Mouse (Mus musculus): ENCODE measurements at regions not wholly inside any gene's neighbourhood (a gene's known extent, or its start where the extent isn't known, plus 50 kb on each side); places are given as distances from the start of the nearest gene placed in this dataset.

DNA sequence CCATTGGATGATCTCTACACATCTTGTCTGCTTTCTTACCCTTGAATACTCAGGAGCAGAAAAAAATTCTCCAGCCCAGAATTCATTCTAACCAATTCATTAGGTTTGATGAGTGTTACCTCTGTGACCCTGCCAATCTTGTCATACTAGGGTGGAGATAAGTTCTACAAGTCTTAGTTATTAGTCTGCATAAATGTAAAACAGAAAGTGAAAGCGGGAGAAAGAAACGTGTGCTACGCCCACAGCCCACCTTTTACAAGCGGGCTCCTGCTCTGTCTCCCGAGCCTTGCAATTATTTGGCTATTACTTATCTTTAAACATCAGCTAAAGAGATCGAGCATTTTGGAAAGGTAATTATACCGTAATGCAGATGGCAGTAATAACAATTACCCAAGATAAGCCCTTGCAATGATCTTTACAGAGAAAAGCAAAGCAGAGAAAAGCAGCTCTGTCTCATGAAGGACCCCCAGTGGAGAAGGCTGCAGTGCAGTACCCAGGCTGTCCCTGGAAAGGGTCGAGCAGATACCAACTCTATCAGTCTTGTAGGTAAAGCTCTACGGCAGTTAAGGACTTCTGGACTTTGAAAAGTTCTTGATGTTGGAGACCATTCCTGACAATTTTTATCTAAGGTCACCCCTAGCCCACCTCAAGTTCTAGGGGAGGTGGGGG lies 286.1 kb upstream of the Ppargc1a start:
- Histone ChIP-seq H3K27me3 (replicated peaks) (no peaks in the 10 kb centered on the region), H3K36me3 (no peaks in the 10 kb centered on the region), H3K9me3 (no peaks in the 10 kb centered on the region), H3K4me2 (replicated peaks) (no peak overlapping the region), H3K27ac (no peak overlapping the region), H3K9ac (no peak overlapping the region), H3K4me3 (no peak overlapping the region), H3K4me1 (no peaks in the 10 kb centered on the region)
- no peak for ATAC-seq (ENCODE audit: low FRiP score, low read depth)
- WGBS = 59% methylated on average over 9 of the region's 9 CpGs

DNA sequence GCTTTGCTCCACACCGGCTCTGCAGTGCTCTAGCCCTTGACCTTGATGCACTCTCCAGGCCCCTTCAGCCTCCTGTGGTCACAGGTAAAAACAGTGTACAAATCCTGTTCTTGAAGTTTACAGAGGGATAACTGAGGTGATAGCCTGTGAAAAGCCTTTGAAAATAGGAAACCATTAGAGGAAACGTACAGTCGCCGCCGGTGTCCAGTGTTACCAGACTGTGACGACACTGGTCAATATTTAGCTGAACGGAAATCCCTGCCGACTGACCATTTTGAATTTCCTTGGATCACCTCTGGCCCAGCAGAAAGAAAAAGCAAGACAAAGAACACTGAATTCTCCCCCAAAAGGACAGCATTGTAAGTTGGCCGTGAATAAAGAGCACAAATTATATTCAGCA lies 282.6 kb upstream of the Ppargc1a start:
- H3K36me3 ChIP-seq = no peaks in the 10 kb centered on the region
- no peaks in the 10 kb centered on the region for H3K4me1 ChIP-seq
- no peak overlapping the region for H3K4me3 ChIP-seq
- no peaks in the 10 kb centered on the region for H3K9me3 ChIP-seq
- no peak overlapping the region for H3K4me2 ChIP-seq (replicated peaks)
- no peak overlapping the region for H3K27ac ChIP-seq
- no peak for ATAC-seq (ENCODE audit: low FRiP score, low read depth)
- WGBS = 93% methylated on average over 9 of the region's 9 CpGs
- no peak overlapping the region for H3K9ac ChIP-seq
- H3K27me3 ChIP-seq (replicated peaks) = no peaks in the 10 kb centered on the region

DNA sequence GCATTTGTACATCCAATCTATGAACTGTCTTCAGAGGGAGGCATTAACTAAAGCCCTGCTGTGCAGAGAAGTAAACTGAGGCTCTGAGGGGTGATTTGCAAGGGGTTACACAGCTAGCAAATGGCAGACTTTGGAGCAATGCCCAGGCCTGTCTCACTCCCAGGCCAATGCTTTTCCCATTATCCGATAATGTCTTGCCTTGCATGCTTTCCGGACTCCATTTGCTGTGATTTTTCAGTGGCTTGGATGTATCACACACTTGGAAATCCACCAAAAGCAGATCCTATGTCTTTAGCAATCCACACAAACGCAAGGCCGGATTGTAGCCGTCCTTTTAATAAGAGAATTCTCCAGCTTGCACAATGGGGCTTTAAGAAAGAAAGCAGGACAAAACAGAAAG lies 281.7 kb upstream of the Ppargc1a start:
- Histone ChIP-seq H3K4me3 (no peak overlapping the region), H3K4me2 (replicated peaks) (no peak overlapping the region), H3K9ac (no peak overlapping the region), H3K4me1 (no peaks in the 10 kb centered on the region), H3K36me3 (no peaks in the 10 kb centered on the region), H3K9me3 (no peaks in the 10 kb centered on the region), H3K27ac (no peak overlapping the region), H3K27me3 (replicated peaks) (no peaks in the 10 kb centered on the region)
- WGBS = 94% methylated on average over 5 of the region's 5 CpGs
- ATAC-seq (ENCODE audit: low FRiP score, low read depth) = no peak

DNA sequence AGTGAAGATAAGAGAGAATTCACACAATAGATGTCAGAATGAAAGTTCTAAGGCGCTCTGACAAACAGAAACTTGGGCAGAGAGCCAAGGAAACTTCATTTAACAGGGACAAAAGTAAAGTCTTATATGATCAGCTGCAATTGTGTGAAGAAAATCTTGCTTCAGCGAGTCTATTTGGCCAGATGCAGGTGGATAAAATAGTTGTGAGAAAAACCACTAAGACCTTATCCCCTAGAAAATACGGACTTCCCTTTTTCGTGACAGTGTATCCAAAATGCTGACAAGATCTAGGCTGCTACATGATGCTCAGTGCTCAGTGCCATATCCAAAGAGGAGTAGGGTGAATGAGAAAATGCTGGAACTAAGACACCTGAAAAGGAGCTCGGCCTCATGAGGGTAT lies 274.7 kb upstream of the Ppargc1a start:
- WGBS = 88% methylated on average over 5 of the region's 5 CpGs
- Histone ChIP-seq H3K36me3 (no peaks in the 10 kb centered on the region), H3K4me3 (no peak overlapping the region), H3K9me3 (no peaks in the 10 kb centered on the region), H3K4me1 (no peaks in the 10 kb centered on the region), H3K4me2 (replicated peaks) (no peak overlapping the region), H3K27ac (no peak overlapping the region), H3K27me3 (replicated peaks) (no peaks in the 10 kb centered on the region), H3K9ac (no peak overlapping the region)
- no peak for ATAC-seq (ENCODE audit: low FRiP score, low read depth)

DNA sequence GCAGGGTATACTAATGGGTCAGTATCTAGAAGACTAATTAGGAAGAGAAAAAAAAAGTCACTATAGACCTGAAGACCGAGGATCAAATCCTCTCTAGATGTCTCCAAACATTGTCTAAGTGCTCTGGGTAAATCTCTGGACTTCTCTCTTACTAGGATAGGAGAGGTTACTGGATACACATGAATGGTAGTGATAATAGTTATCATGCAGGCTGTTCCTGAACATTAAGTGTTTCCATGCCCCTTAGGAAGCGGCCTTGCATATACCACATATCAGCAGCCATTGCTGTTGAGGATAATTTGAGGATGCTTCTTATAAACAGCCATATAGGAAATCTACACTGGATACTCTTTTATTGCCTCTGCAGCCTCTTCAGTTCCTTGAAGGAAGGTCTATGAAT lies 274.2 kb upstream of the Ppargc1a start:
- Histone ChIP-seq H3K9me3 (no peaks in the 10 kb centered on the region), H3K9ac (no peak overlapping the region), H3K27ac (no peak overlapping the region), H3K4me3 (no peak overlapping the region), H3K36me3 (no peaks in the 10 kb centered on the region), H3K27me3 (replicated peaks) (no peaks in the 10 kb centered on the region), H3K4me1 (no peaks in the 10 kb centered on the region), H3K4me2 (replicated peaks) (no peak overlapping the region)
- ATAC-seq (ENCODE audit: low FRiP score, low read depth) = no peak
- 89% methylated on average over 2 of the region's 2 CpGs for WGBS

DNA sequence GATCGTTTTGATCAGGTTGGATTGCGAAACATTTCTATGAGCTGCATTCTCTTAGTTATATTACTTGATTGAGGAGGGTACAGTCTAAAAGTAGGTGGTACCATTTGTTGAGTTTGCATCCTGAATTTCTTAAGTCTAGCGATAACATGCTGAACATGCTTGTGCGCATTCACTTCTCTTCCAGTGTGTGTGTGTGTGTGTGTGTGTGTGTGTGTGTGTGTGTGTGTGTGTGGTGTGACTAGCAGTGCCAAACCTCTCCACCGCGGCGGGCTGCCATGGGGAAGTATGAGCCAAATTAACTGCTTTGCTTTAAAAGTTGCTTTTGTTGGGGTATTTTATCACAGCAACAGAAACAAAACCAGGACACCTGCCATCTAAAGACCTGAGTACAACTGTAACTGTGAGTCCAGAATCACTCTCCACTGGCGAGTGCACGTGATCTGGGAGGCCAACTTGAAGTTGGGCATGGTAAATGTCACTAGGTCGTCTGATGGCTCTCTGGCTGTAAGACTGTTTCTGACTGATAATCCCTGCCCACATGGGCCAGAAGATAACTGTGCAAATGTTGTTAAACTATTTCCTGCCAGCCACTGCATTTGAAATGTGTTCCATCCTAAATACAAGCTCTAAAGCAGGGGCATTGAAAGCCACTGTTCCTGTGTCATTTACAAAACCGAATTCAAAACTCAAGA lies 273.3 kb upstream of the Ppargc1a start:
- Histone ChIP-seq H3K4me1 (no peaks in the 10 kb centered on the region), H3K27me3 (replicated peaks) (no peaks in the 10 kb centered on the region), H3K9ac (no peak overlapping the region), H3K9me3 (no peaks in the 10 kb centered on the region), H3K4me2 (replicated peaks) (no peak overlapping the region), H3K4me3 (no peak overlapping the region), H3K27ac (no peak overlapping the region), H3K36me3 (no peaks in the 10 kb centered on the region)
- ATAC-seq (ENCODE audit: low FRiP score, low read depth) = no peak
- 90% methylated on average over 11 of the region's 11 CpGs for WGBS

DNA sequence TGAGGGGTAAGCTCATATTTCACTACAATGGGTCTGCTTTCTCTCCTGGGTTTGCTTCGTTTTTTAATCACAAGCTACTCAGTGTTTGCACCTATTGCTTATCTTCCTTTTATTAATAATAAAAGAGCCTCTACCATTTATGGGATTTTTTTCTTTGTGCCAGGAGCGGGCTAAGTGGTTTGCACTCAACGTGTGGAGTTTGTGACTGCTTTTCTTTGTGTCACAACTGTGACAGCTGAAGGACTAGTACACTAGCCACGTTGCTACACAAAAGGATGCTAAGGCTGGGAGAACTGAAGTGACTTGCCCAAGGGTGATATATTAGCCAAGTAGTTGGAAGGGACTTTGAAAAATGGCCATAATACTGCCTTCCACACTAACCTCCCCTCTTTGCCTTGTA lies 271.8 kb upstream of the Ppargc1a start:
- H3K4me3 ChIP-seq = no peak overlapping the region
- 59% methylated on average over 4 of the region's 4 CpGs for WGBS
- no peaks in the 10 kb centered on the region for H3K9me3 ChIP-seq
- H3K36me3 ChIP-seq = no peaks in the 10 kb centered on the region
- H3K27ac ChIP-seq = no peak overlapping the region
- no peak overlapping the region for H3K4me2 ChIP-seq (replicated peaks)
- ATAC-seq (ENCODE audit: low FRiP score, low read depth) = no peak
- H3K4me1 ChIP-seq = no peaks in the 10 kb centered on the region
- H3K27me3 ChIP-seq (replicated peaks) = no peaks in the 10 kb centered on the region
- H3K9ac ChIP-seq = no peak overlapping the region

DNA sequence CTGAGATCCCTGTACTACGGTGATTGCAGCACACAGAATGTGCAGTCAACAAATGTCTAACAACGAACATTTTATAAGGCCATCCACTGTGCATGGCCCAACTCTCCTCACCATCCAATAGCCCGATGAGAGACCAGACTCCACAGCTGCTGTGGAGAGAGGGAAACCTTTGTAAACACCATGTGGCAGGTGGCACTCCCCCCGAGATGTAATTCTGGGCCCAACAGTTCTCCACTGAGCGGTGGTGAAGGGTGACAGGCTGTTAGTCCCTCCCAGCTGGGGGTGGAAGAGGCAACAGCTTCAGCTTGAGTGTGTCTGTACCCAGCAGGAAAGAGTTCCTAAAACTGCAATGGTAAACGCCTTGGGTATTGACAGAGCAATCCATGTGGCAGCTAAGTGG lies 263.0 kb upstream of the Ppargc1a start:
- no peaks in the 10 kb centered on the region for H3K27me3 ChIP-seq (replicated peaks)
- H3K9me3 ChIP-seq = no peaks in the 10 kb centered on the region
- H3K36me3 ChIP-seq = no peaks in the 10 kb centered on the region
- no peak overlapping the region for H3K27ac ChIP-seq
- ATAC-seq (ENCODE audit: low FRiP score, low read depth) = no peak
- H3K4me2 ChIP-seq (replicated peaks) = no peak overlapping the region
- 53% methylated on average over 6 of the region's 6 CpGs for WGBS
- H3K4me3 ChIP-seq = no peak overlapping the region
- no peak overlapping the region for H3K9ac ChIP-seq
- no peaks in the 10 kb centered on the region for H3K4me1 ChIP-seq

DNA sequence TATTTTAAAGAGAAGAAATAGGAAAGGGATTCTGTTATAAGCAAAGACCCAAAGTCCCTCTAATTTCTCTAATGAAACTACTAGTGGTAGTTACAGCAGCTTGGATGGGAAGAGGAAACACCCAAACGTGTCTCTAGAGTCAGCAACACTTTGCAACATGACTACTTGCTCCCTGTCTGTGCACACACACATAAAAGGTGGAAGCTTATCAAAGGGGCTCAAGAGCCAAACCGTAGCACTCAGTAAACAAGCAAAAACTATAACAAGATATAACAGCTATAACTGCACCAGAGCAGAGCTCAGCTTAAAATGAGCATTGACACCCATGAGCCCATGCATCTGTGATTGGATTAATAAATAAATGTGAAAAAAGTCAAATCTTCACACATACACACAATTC lies 262.5 kb upstream of the Ppargc1a start:
- H3K4me1 ChIP-seq = no peaks in the 10 kb centered on the region
- no peaks in the 10 kb centered on the region for H3K9me3 ChIP-seq
- no peak overlapping the region for H3K9ac ChIP-seq
- no peak overlapping the region for H3K4me2 ChIP-seq (replicated peaks)
- H3K27ac ChIP-seq = no peak overlapping the region
- 74% methylated on average over 2 of the region's 2 CpGs for WGBS
- H3K27me3 ChIP-seq (replicated peaks) = no peaks in the 10 kb centered on the region
- H3K4me3 ChIP-seq = no peak overlapping the region
- no peak for ATAC-seq (ENCODE audit: low FRiP score, low read depth)
- H3K36me3 ChIP-seq = no peaks in the 10 kb centered on the region

DNA sequence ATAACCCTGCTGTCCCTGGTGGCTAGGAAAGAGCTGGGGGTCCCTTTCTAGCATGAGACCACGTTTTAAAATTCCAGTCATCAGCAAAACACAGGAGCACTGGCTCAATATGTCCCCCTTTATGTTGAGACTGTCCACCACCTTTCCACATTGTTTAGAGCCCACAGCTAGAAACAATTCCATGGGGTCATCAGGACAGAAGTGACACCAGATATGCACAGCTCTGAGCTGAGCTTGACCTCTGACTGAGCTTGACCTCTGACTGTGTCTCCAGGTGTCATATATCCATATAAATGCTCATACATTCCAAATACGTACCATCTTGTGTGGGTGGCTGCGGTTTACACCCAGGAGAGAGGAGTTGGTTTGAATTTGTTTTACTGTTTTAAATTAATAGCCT lies 262.1 kb upstream of the Ppargc1a start:
- no peak for ATAC-seq (ENCODE audit: low FRiP score, low read depth)
- 85% methylated on average over 3 of the region's 3 CpGs for WGBS
- Histone ChIP-seq H3K9ac (no peak overlapping the region), H3K27me3 (replicated peaks) (no peaks in the 10 kb centered on the region), H3K9me3 (no peaks in the 10 kb centered on the region), H3K27ac (no peak overlapping the region), H3K36me3 (no peaks in the 10 kb centered on the region), H3K4me1 (no peaks in the 10 kb centered on the region), H3K4me3 (no peak overlapping the region), H3K4me2 (replicated peaks) (no peak overlapping the region)

DNA sequence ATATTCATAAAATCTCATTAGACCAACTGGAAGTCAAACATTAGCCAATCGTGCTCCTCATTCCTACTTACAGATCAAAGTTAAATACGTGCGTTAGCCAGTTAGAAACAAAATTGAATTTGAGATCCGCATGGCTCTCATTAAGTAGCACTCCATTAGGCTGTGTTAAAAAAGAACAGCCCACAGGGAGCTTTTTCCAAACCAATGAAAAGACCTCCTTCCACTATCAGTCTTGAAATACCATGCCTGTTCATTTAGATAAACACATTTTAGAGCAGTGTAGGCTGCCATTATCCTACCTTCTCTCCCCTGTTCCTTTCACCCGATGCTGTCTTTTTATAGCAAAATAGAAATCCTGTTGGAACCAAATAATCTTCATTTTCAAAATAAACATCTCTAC lies 261.5 kb upstream of the Ppargc1a start:
- no peaks in the 10 kb centered on the region for H3K36me3 ChIP-seq
- 87% methylated on average over 5 of the region's 5 CpGs for WGBS
- no peak overlapping the region for H3K9ac ChIP-seq
- no peaks in the 10 kb centered on the region for H3K4me1 ChIP-seq
- no peaks in the 10 kb centered on the region for H3K9me3 ChIP-seq
- H3K4me3 ChIP-seq = no peak overlapping the region
- no peaks in the 10 kb centered on the region for H3K27me3 ChIP-seq (replicated peaks)
- ATAC-seq (ENCODE audit: low FRiP score, low read depth) = no peak
- H3K27ac ChIP-seq = no peak overlapping the region
- H3K4me2 ChIP-seq (replicated peaks) = no peak overlapping the region

DNA sequence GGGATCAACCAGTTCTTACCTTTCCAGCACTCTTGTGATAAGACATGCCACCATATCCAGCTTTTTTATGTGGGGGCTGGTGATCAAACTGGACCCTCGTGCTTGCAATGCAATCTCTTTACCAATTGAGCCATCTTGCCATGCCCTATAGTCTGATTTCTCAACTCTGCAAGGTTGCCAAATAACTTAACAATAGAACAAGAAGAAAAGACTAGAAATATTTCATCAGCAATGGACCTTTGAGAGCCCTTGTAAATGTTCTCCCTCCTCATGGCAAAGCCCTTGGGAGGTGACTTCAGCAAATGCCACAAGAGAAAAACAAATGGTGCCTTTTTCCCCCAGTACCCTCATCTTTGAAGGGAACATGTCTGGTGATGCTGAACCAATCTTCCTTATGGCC lies 258.7 kb upstream of the Ppargc1a start:
- ATAC-seq (ENCODE audit: low FRiP score, low read depth) = no peak
- Histone ChIP-seq H3K4me3 (no peak overlapping the region), H3K36me3 (no peaks in the 10 kb centered on the region), H3K27ac (no peak overlapping the region), H3K9me3 (no peaks in the 10 kb centered on the region), H3K4me2 (replicated peaks) (no peak overlapping the region), H3K9ac (no peak overlapping the region), H3K4me1 (no peaks in the 10 kb centered on the region), H3K27me3 (replicated peaks) (no peaks in the 10 kb centered on the region)
- WGBS = 83% methylated on average over 1 of the region's 1 CpGs

DNA sequence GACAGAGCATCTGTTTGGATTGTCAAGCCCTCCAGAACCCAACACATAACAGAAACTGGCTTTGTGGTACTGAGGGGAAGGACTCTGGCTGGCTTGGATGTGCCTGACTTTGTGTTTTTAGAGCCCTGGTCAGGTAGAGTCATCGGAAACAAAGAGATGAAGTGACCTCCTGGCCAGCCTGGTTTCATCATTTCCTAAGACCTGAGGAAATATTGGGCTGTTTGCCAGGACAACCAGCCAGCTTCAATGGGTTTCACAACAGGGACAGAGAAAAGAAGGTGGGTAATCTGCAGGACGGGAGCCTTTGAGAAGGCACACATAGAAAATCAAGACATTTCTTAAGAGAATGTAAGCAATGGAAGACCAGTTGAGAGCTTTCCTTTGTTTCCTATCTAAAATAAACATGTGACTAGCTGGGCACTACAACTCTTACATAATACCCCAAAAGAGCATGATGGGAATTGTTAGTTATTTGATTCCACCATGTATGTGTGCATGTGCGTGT lies 258.1 kb upstream of the Ppargc1a start:
- WGBS = 91% methylated on average over 3 of the region's 3 CpGs

More for the DNA sequence above, 258.1 kb upstream of the Ppargc1a start:
- H3K4me3 ChIP-seq = no peak overlapping the region
- no peak overlapping the region for H3K4me2 ChIP-seq (replicated peaks)
- H3K9ac ChIP-seq = no peak overlapping the region
- H3K27ac ChIP-seq = no peak overlapping the region
- no peaks in the 10 kb centered on the region for H3K27me3 ChIP-seq (replicated peaks)
- H3K4me1 ChIP-seq = no peaks in the 10 kb centered on the region
- no peaks in the 10 kb centered on the region for H3K9me3 ChIP-seq
- ATAC-seq (ENCODE audit: low FRiP score, low read depth) = no peak
- no peaks in the 10 kb centered on the region for H3K36me3 ChIP-seq

Data from neural tube, embryonic 12.5 days (tissue).